Mouse (Mus musculus) bone marrow macrophage, adult 2 months (primary cell): Measurements from ENCODE around the gene Ticrr.

ENCODE experiments used
- CTCF ChIP-seq: IDR thresholded peaks from 2 replicates; pipeline ENCODE4 v1.5.1; 2012; ENCODE audit warnings: low read depth, mild to moderate bottlenecking, low read length, moderate library complexity
- POLR2A ChIP-seq: IDR thresholded peaks from 2 replicates; pipeline ENCODE4 v1.6.1; 2012; ENCODE audit warnings: mild to moderate bottlenecking, low read depth, low read length, borderline replicate concordance

- TF ChIP-seq CTCF (no peak), POLR2A (no peak)
Observed at GRCm38 (mm10) chr7:79715187-79715981, 55.4 kb downstream of the Ticrr start, which contains the start of gene Kif7.
